Mouse (Mus musculus) MEL (cell line): ENCODE measurements around the gene Btn1a1. TPM values are rescaled to one million over a fixed set of nuclear protein-coding genes. Genes with fewer than 3 reads are reported as not detected.

Experiments
- DNase-seq: peaks from one replicate; pipeline ENCODE4 v3.0.0; 2011; ENCODE audit warnings: low read depth, low spot score
- H3K27ac ChIP-seq: 2 replicates; pipeline ENCODE4 v1.5.1; 2012; ENCODE audit warnings: low read depth, mild to moderate bottlenecking, control low read depth, low read length, moderate library complexity; ENCODE audit not compliant: control insufficient read depth
- H3K27me3 ChIP-seq, 2 experiments: fragments of 150-350 bp in 1 of 2; sonication (generic) in 1 of 2; 2 replicates each; pipeline ENCODE4 v1.6.1; 2012; ENCODE audit warnings: low read length in 2 of 2, mild to moderate bottlenecking in 2 of 2, improper control_type of control experiment in 1 of 2, moderate library complexity in 1 of 2; ENCODE audit not compliant: insufficient read depth in 2 of 2, control insufficient read depth in 1 of 2
- H3K36me3 ChIP-seq, 2 experiments: 2 replicates each; pipeline ENCODE4 v1.6.1; 2012 to 2014; ENCODE audit warnings: low read length in 2 of 2, improper control_type of control experiment in 1 of 2, inconsistent platforms in 1 of 2, mild to moderate bottlenecking in 1 of 2; ENCODE audit not compliant: insufficient read depth in 2 of 2, control insufficient read depth in 1 of 2
- H3K4me1 ChIP-seq, 2 experiments: fragments of 150-350 bp in 1 of 2; sonication (generic) in 1 of 2; 2 replicates each; pipeline ENCODE4 v1.6.1; 2012; ENCODE audit warnings: low read length in 2 of 2, improper control_type of control experiment in 1 of 2, mild to moderate bottlenecking in 1 of 2; ENCODE audit not compliant: insufficient read depth in 2 of 2, control insufficient read depth in 1 of 2
- H3K4me3 ChIP-seq, 2 experiments: fragments of 150-350 bp in 1 of 2; sonication (generic) in 1 of 2; 2 replicates each; pipeline ENCODE4 v1.5.1; 2012; ENCODE audit warnings: low read depth in 2 of 2, low read length in 2 of 2, mild to moderate bottlenecking in 2 of 2, moderate library complexity in 2 of 2, control low read depth in 1 of 2, improper control_type of control experiment in 1 of 2; ENCODE audit not compliant: control insufficient read depth in 1 of 2, insufficient read depth in 1 of 2
- H3K79me2 ChIP-seq: 2 replicates; pipeline ENCODE4 v1.6.1; 2012; ENCODE audit warnings: mild to moderate bottlenecking, low read length, moderate library complexity; ENCODE audit not compliant: control insufficient read depth, poor library complexity, insufficient read depth
- H3K9ac ChIP-seq: 2 replicates; pipeline ENCODE4 v1.6.1; 2012; ENCODE audit warnings: low read depth, mild to moderate bottlenecking, control low read depth, low read length, moderate library complexity; ENCODE audit not compliant: control insufficient read depth, poor library complexity, severe bottlenecking
- H3K9me3 ChIP-seq: fragments of 150-350 bp; sonication (generic); replicated peaks from 2 replicates; pipeline ENCODE4 v1.6.1; 2012; ENCODE audit warnings: mild to moderate bottlenecking, low read length, improper control_type of control experiment, moderate library complexity; ENCODE audit not compliant: insufficient read depth
- CTCF ChIP-seq, 3 experiments: IDR thresholded peaks in 2 of 3; conservative IDR thresholded peaks in 1 of 3; 2 replicates each; pipeline ENCODE4 v1.5.1; 2011 to 2012; ENCODE audit warnings: low read length in 3 of 3, low read depth in 2 of 3, mild to moderate bottlenecking in 2 of 3, improper control_type of control experiment in 1 of 3, inconsistent platforms in 1 of 3, mixed read lengths in 1 of 3, moderate library complexity in 1 of 3; ENCODE audit not compliant: control insufficient read depth in 1 of 3, insufficient read depth in 1 of 3, poor library complexity in 1 of 3, severe bottlenecking in 1 of 3
- MAFK ChIP-seq: IDR thresholded peaks from 2 replicates; pipeline ENCODE4 v1.6.1; 2011; ENCODE audit warnings: low read depth, mild to moderate bottlenecking, low read length, improper control_type of control experiment, borderline replicate concordance
- MYC ChIP-seq: IDR thresholded peaks from 2 replicates; pipeline ENCODE4 v1.6.1; 2011; ENCODE audit warnings: low read depth, mild to moderate bottlenecking, low read length, improper control_type of control experiment, moderate library complexity
- NELFE ChIP-seq: IDR thresholded peaks from 2 replicates; pipeline ENCODE4 v1.6.1; 2011; ENCODE audit warnings: low read depth, low read length, improper control_type of control experiment
- POLR2A ChIP-seq, 2 experiments: IDR thresholded peaks; 2 replicates each; pipeline ENCODE4 v1.6.1; 2011 to 2012; ENCODE audit warnings: low read length in 2 of 2, mild to moderate bottlenecking in 2 of 2, control low read depth in 1 of 2, improper control_type of control experiment in 1 of 2, low read depth in 1 of 2, moderate library complexity in 1 of 2; ENCODE audit not compliant: control insufficient read depth in 1 of 2, insufficient read depth in 1 of 2, poor library complexity in 1 of 2
- TBP ChIP-seq: IDR thresholded peaks from 2 replicates; pipeline ENCODE4 v1.8.0; 2011; ENCODE audit warnings: low read depth, low read length, improper control_type of control experiment
- USF1 ChIP-seq: IDR thresholded peaks from 2 replicates; pipeline ENCODE4 v1.6.1; 2014; ENCODE audit warnings: low read depth, mild to moderate bottlenecking, inconsistent platforms, low read length, improper control_type of control experiment, moderate library complexity
- USF2 ChIP-seq, 2 experiments: IDR thresholded peaks; 2 replicates each; pipeline ENCODE4 v1.6.1; 2011 to 2012; ENCODE audit warnings: improper control_type of control experiment in 2 of 2, low read length in 2 of 2, borderline replicate concordance in 1 of 2, inconsistent platforms in 1 of 2, low read depth in 1 of 2, mild to moderate bottlenecking in 1 of 2; ENCODE audit not compliant: insufficient read depth in 1 of 2
- ZNF384 ChIP-seq: IDR thresholded peaks from 2 replicates; pipeline ENCODE4 v1.6.1; 2012; ENCODE audit warnings: low read depth, mild to moderate bottlenecking, inconsistent platforms, low read length, improper control_type of control experiment
- polyA plus RNA-seq, 2 experiments: library from polyadenylated mRNA; stranded (reverse) in 1 of 2; unstranded in 1 of 2; fragments of >175 nt in 1 of 2; fragments of >200 nt in 1 of 2; gene quantifications; 2 replicates each; pipeline versions ENCODE4 v1.2.1 to v1.2.4; 2012; ENCODE audit warnings: low replicate concordance in 2 of 2, low read depth in 1 of 2; ENCODE audit not compliant: insufficient read length in 2 of 2, insufficient read depth in 1 of 2, missing spikeins in 1 of 2
- total RNA-seq: library from RNA; depleted of rRNA; stranded (reverse); fragments of 300-350 nt; gene quantifications from 2 replicates; pipeline ENCODE4 v1.2.3, GENCODE M21; 2012

Gene Btn1a1
- total and polyA plus RNA-seq, 3 experiments, result 0.25 TPM; not detected in 2

DNA sequence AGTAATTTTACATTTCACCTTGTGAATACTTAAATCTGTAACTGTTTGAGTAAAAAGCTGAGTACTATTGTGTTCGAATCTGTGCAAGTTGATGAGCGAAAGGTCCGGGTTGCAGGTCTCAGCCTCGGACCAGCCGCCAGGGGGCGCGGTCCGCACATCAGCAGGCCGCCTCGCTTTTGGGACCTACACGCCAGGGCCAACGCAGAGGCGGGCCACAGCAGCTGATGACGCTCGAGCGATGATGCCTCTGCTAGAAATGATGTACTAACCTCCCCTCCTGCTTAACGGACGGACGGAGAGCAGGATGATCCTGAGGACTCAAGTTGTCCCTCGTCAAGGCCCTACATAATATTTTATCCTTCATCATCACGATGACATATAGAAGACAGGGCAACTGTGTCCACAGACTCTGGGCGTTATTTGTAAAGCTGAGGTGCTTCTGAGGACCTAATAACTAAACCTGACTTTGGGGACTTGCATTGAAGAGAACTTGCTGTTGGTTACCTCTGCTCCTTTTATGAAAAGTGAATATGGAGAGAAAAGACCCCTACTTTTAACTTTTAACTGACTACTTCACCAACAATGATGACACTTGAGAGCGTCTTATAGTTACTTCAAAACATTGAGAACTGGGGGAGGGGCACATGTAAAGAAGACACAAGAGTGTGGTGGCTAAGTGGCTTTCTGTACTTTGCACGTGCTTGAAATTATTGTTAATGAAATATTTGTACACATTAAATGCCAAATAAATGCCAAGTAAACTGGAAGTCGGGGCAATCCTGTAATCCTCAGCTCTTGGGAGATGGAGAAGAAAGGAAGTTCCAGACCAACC is 41.0 kb downstream of the Btn1a1 start:
- Histone ChIP-seq H3K4me3 (peak overlapping the region; percentile 43 to 80), H3K79me2 (peaks cover 15% of the 10 kb centered on the region), H3K27ac (0 out of 2 replicates have a peak overlapping the region, but pooled peaks have one; percentile 1), H3K9ac (peak overlapping the region; percentile 10; the same call in 1 of the 2 replicates), H3K9me3 (no peaks in the 10 kb centered on the region), H3K36me3 (peaks cover 0 to 4% of the 10 kb centered on the region in 2 experiments; a peak in 1 of 4 replicates), H3K27me3 (no peaks in the 10 kb centered on the region), H3K4me1 (peaks cover 0 to 8% of the 10 kb centered on the region in 2 experiments; a peak in 2 of 4 replicates)
- DNase-seq, result peak; percentile 98
- TF ChIP-seq NELFE (no peak), USF1 (no peak), USF2 (IDR thresholded peaks at IDR 0.05; ENCODE audit: borderline replicate concordance in 1 of 2, insufficient read depth in 1 of 2, low read depth in 1 of 2, low read length in 2 of 2) (no peak), CTCF (IDR thresholded peaks at IDR 0.05 in 2 of 3, conservative IDR thresholded peaks at IDR 0.05 in 1 of 3; ENCODE audit: control insufficient read depth in 1 of 3, insufficient read depth in 1 of 3, low read depth in 2 of 3, low read length in 3 of 3, poor library complexity in 1 of 3, severe bottlenecking in 1 of 3) (peak in 2 of 3 experiments; percentile 66 to 99; a peak in 4 of 6 replicates), MYC (no peak)
- TF ChIP-seq, all 39 proteins: peak for 1

DNA sequence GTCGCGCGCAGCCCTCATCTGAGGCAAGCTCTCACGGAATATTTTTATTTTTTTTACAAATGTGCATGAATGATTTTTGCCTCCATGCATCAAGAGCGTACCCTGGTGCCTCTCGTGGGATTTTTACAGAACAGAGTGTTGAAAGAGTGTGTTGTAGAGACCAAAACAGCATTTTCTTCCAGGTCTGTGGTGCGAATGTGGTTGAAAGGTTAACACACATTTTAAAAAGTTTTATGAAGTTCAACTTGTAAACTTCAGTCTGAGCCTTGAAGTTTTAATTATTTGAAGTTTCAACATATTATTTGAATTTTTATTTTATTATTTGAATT is 41.7 kb downstream of the Btn1a1 start:
- H3K4me1 ChIP-seq, result peaks cover 0 to 8% of the 10 kb centered on the region in 2 experiments; a peak in 2 of 4 replicates
- H3K79me2 ChIP-seq, result peaks cover 15% of the 10 kb centered on the region
- H3K27ac ChIP-seq, result peak overlapping the region; percentile 38
- TF ChIP-seq TBP (0 out of 2 replicates have a peak, but pooled peaks have one; percentile 47), ZNF384 (no peak)
- no peaks in the 10 kb centered on the region for H3K27me3 ChIP-seq
- H3K9me3 ChIP-seq, result no peaks in the 10 kb centered on the region
- no peak for DNase-seq
- peak overlapping the region; percentile 61 for H3K9ac ChIP-seq
- H3K4me3 ChIP-seq, result peak overlapping the region; percentile 80 to 82
- peaks cover 0 to 2% of the 10 kb centered on the region in 2 experiments; a peak in 1 of 4 replicates for H3K36me3 ChIP-seq

- peak; percentile 97 for DNase-seq
- TF ChIP-seq MAFK, result no peak
- TF ChIP-seq POLR2A (IDR thresholded peaks at IDR 0.05; ENCODE audit: control insufficient read depth in 1 of 2, insufficient read depth in 1 of 2, low read depth in 1 of 2, low read length in 2 of 2, poor library complexity in 1 of 2), result peak; percentile 43 to 72; a peak in 1 of 4 replicates
- Histone ChIP-seq H3K79me2 (peaks cover 15% of the 10 kb centered on the region), H3K27me3 (no peaks in the 10 kb centered on the region), H3K4me3 (peak within 1 kb of the TSS; percentile 82 to 93), H3K9ac (peak within 1 kb of the TSS; percentile 79), H3K27ac (peak within 1 kb of the TSS; percentile 48), H3K36me3 (no peaks in the 10 kb centered on the region; a peak in 1 of 4 replicates), H3K9me3 (no peaks in the 10 kb centered on the region), H3K4me1 (peaks cover 0 to 8% of the 10 kb centered on the region in 2 experiments; a peak in 1 of 4 replicates)
These were observed 42.2 kb downstream of the Btn1a1 start, which contains the start of gene Abt1 for GRCm38 (mm10) chr13:23423286-23424051. Gene Abt1 (minus strand): TSS chr13:23423866.
